Mouse (Mus musculus): ENCODE results near the gene Jazf1.

GRCm38 (mm10) chr6:52966001-52966400 is 102.4 kb downstream of the Jazf1 start:
- TF ChIP-seq POLR2A (IDR thresholded peaks at IDR 0.05; ENCODE audit: low read depth, low read length) (no peak), CTCF (IDR thresholded peaks at IDR 0.05; ENCODE audit: borderline replicate concordance, insufficient read depth, low read length) (no peak)

Data from embryonic fibroblast, embryonic 13.5 days (primary cell).